Mouse (Mus musculus): ENCODE data around the gene Tmem270. TPM values are rescaled to one million over a fixed set of nuclear protein-coding genes. Genes with fewer than 3 reads are reported as not detected.

The Tmem270 gene
- total RNA-seq, 2 experiments from 2014 or later: not detected

DNA sequence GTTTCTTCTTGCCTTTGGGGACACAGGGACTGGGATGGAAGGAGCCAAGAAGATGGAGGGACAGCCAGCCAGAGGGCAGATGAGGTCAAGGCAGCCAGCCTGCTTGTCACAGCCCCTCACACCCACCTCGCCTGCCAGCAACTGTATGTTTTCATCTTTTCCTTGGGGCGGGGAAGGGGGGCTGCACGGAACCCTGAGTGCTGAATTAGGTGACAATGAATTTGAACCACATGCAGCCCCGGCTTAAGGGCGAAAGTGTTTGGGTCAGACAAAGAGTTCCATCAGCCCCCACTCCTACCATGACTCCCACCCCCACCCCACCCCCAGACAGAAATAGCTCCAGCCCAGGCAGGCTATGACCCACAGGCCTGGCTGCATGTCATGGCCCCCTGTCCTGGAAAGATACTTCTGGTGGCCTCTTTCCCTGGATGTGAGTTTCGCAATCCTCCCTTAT, 15.9 kb downstream of the Tmem270 start:
- DNase-seq (ENCODE audit: extremely low spot score in 1 of 2, low spot score in 1 of 2): no peak

GRCm38 (mm10) chr5:134888505-134888904, 18.0 kb downstream of the Tmem270 start:
- no peak for DNase-seq (ENCODE audit: extremely low spot score in 1 of 2, low spot score in 1 of 2)

DNA sequence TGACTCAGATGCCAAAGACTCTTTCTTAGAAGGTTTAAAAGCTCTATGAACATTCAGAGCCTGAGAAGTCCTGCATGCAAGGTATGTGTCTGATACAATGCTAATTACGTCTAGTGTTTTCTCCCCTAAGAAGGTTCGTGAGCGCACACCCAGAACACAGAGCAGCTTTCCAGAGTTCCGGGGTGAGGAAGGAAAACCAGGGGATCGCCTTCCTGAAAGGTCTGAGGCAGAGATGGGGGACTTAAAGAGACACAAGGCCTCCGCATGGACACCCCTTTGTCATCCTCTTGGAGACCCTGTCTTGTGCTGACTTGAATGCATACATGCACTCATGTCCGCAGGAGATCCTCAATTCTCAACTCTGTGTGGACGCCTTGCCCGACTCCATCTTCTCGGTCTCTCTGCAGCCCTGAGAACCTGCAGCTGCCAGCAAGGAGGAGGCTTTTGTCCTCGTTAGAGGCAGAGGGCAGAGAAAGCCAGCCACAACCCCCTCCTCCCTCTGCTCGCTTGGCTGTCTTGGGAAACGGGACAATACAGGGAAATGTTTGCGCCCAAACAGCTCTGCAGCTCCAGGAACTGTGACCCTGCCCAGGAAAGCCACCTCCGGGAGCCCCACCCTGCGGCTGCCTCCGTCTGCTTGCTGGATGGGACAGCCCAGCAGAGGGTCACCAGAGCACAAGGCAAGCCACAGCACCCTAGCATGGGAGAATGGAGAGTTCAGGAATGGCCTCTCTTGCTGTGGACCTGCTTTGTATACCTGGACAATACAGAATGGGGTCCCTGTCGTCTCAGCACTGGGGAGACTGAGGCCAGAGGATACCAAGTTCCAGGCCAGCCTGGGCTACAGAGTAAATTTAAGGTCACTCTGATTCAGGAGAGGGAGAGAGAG, 18.8 kb downstream of the Tmem270 start:
- no peak for DNase-seq (ENCODE audit: extremely low spot score in 1 of 2, low spot score in 1 of 2)

GRCm38 (mm10) chr5:134883077-134883476, 23.5 kb downstream of the Tmem270 start:
- no peak for DNase-seq (ENCODE audit: extremely low spot score in 1 of 2, low spot score in 1 of 2)

DNA sequence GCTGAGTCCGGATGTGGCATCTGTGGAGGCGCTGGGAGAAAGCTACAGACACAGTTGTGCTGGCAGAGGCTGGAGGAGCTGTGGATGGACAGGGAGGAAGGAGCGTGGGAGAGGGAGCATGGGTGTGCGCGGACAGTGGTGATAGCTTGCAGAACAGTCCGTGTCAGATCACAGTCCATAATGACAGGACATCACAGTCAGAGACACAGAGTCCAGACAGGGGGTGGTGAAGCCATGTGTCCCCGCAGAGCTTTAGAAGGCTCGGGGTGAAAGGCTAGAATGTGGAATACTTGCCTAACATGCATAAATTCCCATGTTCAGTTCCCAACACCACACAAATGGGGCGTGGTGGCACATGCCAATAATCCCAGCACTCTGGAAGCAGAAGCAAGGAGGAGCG, 29.7 kb downstream of the Tmem270 start:
- no peak for DNase-seq (ENCODE audit: extremely low spot score in 1 of 2, low spot score in 1 of 2)

DNA sequence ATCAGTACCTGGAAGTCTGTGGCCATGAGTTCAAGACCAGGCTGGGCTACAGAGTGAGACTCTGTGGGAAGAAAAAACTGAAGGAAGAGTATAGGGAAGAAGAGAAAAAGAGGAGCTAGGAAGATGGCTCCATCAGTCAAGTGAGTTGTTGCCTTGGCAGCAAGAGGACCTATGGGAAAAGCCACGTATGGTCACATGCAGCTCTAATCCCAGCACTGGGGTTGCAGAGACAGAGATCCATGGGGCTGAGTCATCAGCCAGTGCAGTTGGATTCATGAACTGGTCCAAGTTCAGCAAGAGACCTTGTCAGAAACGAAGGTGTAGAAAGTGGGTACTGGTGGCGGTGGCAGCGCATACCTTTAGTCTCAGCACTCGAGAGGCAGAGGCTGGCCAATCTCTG, 31.3 kb downstream of the Tmem270 start:
- DNase-seq (ENCODE audit: extremely low spot score in 1 of 2, low spot score in 1 of 2): no peak

- DNase-seq (ENCODE audit: extremely low spot score in 1 of 2, low spot score in 1 of 2): peak in 1 of 2 experiments; percentile 18
Observed at GRCm38 (mm10) chr5:134873956-134874879, 32.3 kb downstream of the Tmem270 start.

DNA sequence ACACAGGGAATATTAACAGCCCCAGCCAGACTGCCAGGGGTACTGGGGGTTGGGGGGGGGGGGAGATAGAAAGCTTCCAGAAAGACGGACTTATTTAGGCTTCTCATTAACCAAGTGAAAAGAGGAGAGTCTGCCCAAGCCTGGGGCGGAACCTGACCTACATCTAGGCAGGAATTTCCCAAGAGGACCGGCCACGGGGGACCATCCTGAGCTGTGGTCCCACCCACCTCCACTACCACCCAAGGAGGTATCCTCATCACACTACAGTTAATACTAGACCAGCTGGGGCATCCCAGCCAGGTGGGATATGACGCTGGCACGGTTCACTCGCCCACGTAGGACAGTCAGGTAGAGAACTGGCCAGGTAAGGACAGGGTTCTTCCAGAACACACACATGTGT, 33.5 kb downstream of the Tmem270 start:
- DNase-seq (ENCODE audit: extremely low spot score in 1 of 2, low spot score in 1 of 2): no peak

GRCm38 (mm10) chr5:134872597-134872996, 33.9 kb downstream of the Tmem270 start:
- DNase-seq (ENCODE audit: extremely low spot score in 1 of 2, low spot score in 1 of 2): no peak

- DNase-seq (ENCODE audit: extremely low spot score in 1 of 2, low spot score in 1 of 2): no peak
Observed at GRCm38 (mm10) chr5:134868506-134868905, 38.0 kb downstream of the Tmem270 start.

GRCm38 (mm10) chr5:134867320-134868144, 39.0 kb downstream of the Tmem270 start:
- no peak for DNase-seq (ENCODE audit: extremely low spot score in 1 of 2, low spot score in 1 of 2)

DNA sequence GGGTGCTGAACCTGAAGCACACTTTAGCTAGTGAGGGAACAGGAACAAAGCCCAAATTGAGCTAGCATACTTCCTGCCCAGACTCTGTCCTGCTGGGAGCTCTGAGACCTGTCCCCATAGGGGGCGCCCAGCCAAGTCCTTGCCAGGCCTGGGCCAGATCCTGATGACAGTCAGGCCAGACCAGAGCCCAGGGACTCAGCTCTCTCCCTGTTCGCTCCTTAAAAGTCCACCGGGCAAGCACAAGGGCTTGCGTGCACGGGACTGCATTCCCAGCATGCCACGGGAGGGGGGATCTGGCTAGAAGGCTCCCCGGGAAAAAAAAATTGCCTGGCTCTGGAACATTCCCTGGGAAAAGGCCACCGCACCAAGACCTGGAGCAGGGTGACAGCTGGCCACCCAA, 41.4 kb downstream of the Tmem270 start:
- no peak for DNase-seq (ENCODE audit: extremely low spot score in 1 of 2, low spot score in 1 of 2)

DNA sequence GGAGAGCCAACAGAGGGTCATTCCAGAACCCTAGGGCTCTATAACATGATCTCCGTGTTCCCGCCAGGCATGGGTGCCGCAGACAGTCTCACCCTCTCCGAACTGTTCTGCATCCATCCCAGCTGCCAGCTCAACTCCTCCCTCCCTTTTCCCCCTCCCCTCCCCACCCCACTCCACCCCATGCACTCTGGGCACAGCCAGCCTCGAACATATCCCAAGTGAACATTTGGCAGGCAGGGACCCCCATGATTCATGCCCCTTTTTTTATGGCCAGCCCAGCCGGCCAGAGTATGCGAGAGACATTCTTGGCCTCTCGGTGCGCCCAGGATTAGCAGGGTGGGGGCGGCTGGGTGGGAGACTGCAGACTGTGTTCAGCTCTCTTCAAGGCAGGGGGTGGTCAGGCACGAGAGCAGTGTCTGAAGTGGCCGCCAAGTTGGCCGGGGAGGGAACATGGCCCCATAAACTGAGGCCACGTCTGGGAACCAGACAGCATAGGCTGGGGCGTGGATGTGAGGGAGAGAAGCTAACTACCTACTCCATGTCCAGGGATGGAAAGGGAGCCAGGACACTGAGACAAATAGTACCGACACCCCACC, 44.5 kb downstream of the Tmem270 start:
- no peak for DNase-seq (ENCODE audit: extremely low spot score in 1 of 2, low spot score in 1 of 2)

DNA sequence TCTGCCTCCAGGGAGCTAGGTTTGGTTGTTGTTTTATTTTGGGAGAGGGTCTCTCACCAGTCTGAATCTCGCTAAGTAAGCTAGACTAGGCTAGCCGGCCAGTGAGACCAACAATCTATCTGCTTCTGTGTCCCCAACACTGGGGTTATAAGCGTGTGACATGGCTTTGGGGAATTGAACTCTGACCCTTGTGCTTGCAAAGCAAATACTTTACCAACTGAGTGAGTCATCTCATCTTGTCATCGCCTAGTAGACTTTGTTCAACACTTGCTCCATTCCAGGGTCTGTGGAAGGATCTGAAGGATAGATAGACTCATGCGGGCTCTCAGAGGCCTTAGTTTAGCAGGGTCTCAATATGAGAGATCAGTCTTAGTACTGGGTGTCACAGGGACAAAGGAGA, 47.3 kb downstream of the Tmem270 start:
- no peak for DNase-seq (ENCODE audit: extremely low spot score in 1 of 2, low spot score in 1 of 2)

DNA sequence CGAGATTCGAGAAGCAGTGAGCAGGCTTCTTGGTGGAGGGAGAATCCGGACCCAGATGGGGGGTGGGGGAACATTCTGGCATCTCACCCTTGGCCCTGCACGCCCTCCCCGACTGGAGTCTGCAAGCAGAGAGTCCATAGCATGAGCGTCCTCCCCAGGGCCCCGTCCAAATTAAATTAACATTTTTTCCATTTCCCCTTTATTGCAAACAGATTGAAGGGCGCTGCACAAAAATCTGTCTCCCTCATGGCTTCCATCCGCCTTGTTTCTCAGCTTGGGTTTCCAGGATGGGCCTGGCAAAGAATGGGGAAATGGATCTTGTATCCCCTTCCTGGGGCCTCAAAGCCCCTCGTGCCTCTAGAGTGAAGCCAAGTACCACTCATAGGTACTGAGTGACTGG, 48.2 kb downstream of the Tmem270 start:
- DNase-seq (ENCODE audit: extremely low spot score in 1 of 2, low spot score in 1 of 2): no peak

DNA sequence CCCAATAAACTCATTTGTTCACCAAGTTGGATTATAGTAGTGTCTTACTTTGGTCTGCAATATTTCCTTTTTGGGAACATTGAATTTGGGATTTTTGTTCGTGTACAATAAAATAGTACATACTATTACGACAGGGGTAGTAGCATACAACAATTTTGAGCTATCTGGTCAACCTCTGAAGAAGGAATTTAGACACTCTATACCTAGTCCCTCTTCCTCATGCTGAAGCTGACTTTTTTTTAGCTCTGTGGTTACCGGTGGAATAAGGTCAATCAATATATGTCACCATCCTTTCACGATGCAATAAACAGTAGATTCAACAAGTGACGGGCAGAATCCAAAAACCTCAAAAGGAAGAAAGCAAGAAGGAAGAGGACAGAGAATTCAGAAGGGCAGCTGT, 53.7 kb downstream of the Tmem270 start:
- no peak for DNase-seq (ENCODE audit: extremely low spot score in 1 of 2, low spot score in 1 of 2)
